Mouse (Mus musculus): ENCODE data around the gene Mios. TPM values are rescaled to one million over a fixed set of nuclear protein-coding genes. Genes with fewer than 3 reads are reported as not detected.

Gene Mios
- 14.1 TPM for polyA plus RNA-seq (2015; fragmentation: Illumina TruSeq; extraction: RNeasy Lipid Tissue Mini Kit (QIAGEN cat#74804); ENCODE audit: low read depth, low replicate concordance)

GRCm38 (mm10) chr6:8209047-8209865, at the start of gene Mios:
Mios (plus strand) TSS chr6:8209222.

GRCm38 (mm10) chr6:8192517-8192916, 16.5 kb upstream of the Mios start, which contains the start of gene Col28a1:
Col28a1 (minus strand) TSS chr6:8192617.

GRCm38 (mm10) chr6:8259004-8259666, 50.1 kb downstream of the Mios start, which contains the start of the genes Rpa3, Umad1 and Gm45062:
Rpa3 (minus strand) TSS chr6:8259173.
Umad1 (plus strand) TSS chr6:8259288.
Gm45062 (plus strand) TSS chr6:8259450.

Other genes starting within 250 kb of the Mios start
- 0.36 TPM for gene Col28a1, start 16.6 kb upstream of the Mios start, polyA plus RNA-seq (2015; fragmentation: Illumina TruSeq; extraction: RNeasy Lipid Tissue Mini Kit (QIAGEN cat#74804); ENCODE audit: low read depth, low replicate concordance)
- gene Rpa3, start 50.0 kb downstream of the Mios start, polyA plus RNA-seq (2015; fragmentation: Illumina TruSeq; extraction: RNeasy Lipid Tissue Mini Kit (QIAGEN cat#74804); ENCODE audit: low read depth, low replicate concordance) = 23.5 TPM
- 68.3 TPM for gene Umad1, start 50.1 kb downstream of the Mios start, polyA plus RNA-seq (2015; fragmentation: Illumina TruSeq; extraction: RNeasy Lipid Tissue Mini Kit (QIAGEN cat#74804); ENCODE audit: low read depth, low replicate concordance)
- gene Gm45062, start 50.2 kb downstream of the Mios start, polyA plus RNA-seq (2015; fragmentation: Illumina TruSeq; extraction: RNeasy Lipid Tissue Mini Kit (QIAGEN cat#74804); ENCODE audit: low read depth, low replicate concordance) = 16.9 TPM